Mouse (Mus musculus): ENCODE results near the gene Impg1. TPM values are rescaled to one million over a fixed set of nuclear protein-coding genes. Genes with fewer than 3 reads are reported as not detected.

Gene Impg1
- polyA plus RNA-seq, 1 experiment = 0.05 TPM

DNA sequence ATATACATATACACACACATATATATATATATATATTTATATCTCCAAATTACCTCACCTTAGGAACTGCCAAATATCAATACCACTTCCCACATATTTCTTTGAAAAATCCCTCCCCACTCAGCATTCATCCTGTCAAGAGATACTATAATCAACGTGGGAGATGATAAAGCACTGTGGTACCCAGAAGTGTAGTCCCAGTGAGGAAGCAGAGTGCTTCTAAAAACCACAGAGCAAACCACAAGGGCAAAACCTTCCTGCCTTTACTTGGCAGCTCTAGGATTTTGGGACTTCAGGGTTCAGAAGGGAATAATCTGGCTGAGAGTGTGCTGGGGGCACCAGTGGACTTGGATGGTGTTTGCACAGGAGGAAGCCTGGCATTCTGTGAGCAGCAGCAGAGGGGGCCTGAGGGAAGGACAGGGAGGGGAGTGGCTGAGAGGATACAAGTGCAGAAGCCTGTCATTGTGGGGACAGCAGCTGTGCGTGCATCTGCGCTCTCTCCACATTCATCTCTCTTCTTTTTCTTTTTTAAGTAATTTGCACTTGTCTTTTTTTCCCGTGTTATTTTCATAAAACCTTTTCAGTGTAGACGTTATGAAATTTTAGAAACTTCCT is 24.1 kb downstream of the Impg1 start:
- no peaks in the 10 kb centered on the region for H3K36me3 ChIP-seq (ENCODE audit: control insufficient read depth, insufficient read depth, low read length)
- 4% methylated on average over 5 of the region's 5 CpGs for WGBS

DNA sequence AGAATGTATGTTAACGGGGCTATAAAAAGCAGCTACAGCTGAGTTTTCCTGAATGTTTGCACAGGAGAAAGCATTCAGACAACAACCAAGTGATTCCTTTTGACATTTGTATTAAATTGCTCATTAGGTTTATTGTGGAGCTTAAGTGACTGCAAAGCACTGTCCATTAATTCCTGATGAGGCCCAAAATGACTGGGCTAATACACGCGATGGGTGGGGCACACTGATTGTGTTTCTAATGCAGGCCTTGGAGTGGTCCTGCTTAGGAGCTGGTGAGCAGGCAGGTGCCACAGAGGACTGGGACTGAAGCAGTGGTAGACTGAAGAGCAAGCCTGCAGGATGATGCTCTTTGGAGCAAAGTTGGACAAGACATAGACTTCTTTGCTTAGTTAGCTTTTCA is 73.9 kb downstream of the Impg1 start:
- Histone ChIP-seq H3K4me3 (ENCODE audit: control insufficient read depth, insufficient read depth, low read length) (no peak overlapping the region), H3K27ac (ENCODE audit: control insufficient read depth, insufficient read depth, low read length) (no peak overlapping the region), H3K27me3 (ENCODE audit: control insufficient read depth, insufficient read depth, low read length) (no peaks in the 10 kb centered on the region), H3K36me3 (ENCODE audit: control insufficient read depth, insufficient read depth, low read length) (no peaks in the 10 kb centered on the region), H3K4me1 (replicated peaks; ENCODE audit: control insufficient read depth, insufficient read depth, low read length) (no peaks in the 10 kb centered on the region)
- WGBS = 97% methylated on average over 3 of the region's 3 CpGs
- TF ChIP-seq POLR2A (IDR thresholded peaks at IDR 0.05; ENCODE audit: control insufficient read depth, extremely low read depth, insufficient read depth, low read length, poor library complexity) (no peak), CTCF (IDR thresholded peaks at IDR 0.05; ENCODE audit: borderline replicate concordance, control insufficient read depth, extremely low read depth, insufficient read depth, low read length, poor library complexity) (no peak)
- no peak for DNase-seq

More for the DNA sequence above, 24.1 kb downstream of the Impg1 start:
- no peaks in the 10 kb centered on the region for H3K27me3 ChIP-seq (ENCODE audit: control insufficient read depth, insufficient read depth, low read length)
- no peak overlapping the region for H3K4me3 ChIP-seq (ENCODE audit: control insufficient read depth, insufficient read depth, low read length)
- no peak overlapping the region for H3K27ac ChIP-seq (ENCODE audit: control insufficient read depth, insufficient read depth, low read length)
- TF ChIP-seq CTCF (IDR thresholded peaks at IDR 0.05; ENCODE audit: borderline replicate concordance, control insufficient read depth, extremely low read depth, insufficient read depth, low read length, poor library complexity) = no peak
- no peak for TF ChIP-seq POLR2A (IDR thresholded peaks at IDR 0.05; ENCODE audit: control insufficient read depth, extremely low read depth, insufficient read depth, low read length, poor library complexity)
- no peak for DNase-seq
- H3K4me1 ChIP-seq (replicated peaks; ENCODE audit: control insufficient read depth, insufficient read depth, low read length) = peaks cover 3% of the 10 kb centered on the region

DNA sequence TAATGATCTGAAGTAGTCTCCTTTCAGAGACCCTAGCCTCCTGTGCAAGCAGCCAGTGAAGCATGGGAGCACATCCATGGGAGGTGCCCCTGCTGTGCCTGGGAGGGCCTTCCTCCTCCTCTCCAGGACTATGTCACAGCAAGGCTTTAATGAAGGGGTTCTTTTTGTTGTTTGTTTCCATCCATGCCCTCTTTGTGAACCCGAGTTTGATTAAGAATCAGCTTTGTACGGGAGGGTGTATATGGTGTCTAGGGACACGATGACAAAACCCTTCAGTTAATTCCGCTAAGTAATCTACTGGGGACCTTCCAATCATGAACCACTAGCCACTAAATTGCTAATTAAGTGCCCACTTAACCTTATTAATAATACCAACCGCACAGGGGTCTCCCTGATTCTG is 74.3 kb downstream of the Impg1 start:
- Histone ChIP-seq H3K36me3 (ENCODE audit: control insufficient read depth, insufficient read depth, low read length) (no peaks in the 10 kb centered on the region), H3K4me3 (ENCODE audit: control insufficient read depth, insufficient read depth, low read length) (no peak overlapping the region), H3K27me3 (ENCODE audit: control insufficient read depth, insufficient read depth, low read length) (no peaks in the 10 kb centered on the region), H3K27ac (ENCODE audit: control insufficient read depth, insufficient read depth, low read length) (no peak overlapping the region), H3K4me1 (replicated peaks; ENCODE audit: control insufficient read depth, insufficient read depth, low read length) (no peaks in the 10 kb centered on the region)
- no peak for DNase-seq
- WGBS = 98% methylated on average over 5 of the region's 5 CpGs
- no peak for TF ChIP-seq CTCF (IDR thresholded peaks at IDR 0.05; ENCODE audit: borderline replicate concordance, control insufficient read depth, extremely low read depth, insufficient read depth, low read length, poor library complexity)

DNA sequence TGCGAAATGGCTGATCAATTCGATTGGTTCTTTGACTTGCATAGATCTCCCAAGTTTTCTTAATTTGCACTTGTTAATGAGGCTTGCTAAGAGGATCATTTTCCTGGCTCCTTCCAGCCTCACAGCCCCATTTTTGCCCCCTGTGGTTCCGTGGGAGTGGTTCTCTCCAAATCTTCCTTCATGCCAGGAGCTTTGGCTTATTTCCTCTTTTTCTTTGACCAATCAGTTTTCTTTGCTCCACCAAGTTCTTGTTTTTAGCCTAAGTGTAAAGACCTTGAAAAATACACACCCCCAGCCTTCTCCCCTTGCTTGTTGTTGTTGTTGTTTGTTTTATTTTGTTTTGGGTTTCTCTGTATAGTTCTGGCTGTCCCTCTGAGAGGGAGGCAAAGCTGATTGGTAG is 77.4 kb downstream of the Impg1 start:
- WGBS = 81% methylated on average over 3 of the region's 3 CpGs

DNA sequence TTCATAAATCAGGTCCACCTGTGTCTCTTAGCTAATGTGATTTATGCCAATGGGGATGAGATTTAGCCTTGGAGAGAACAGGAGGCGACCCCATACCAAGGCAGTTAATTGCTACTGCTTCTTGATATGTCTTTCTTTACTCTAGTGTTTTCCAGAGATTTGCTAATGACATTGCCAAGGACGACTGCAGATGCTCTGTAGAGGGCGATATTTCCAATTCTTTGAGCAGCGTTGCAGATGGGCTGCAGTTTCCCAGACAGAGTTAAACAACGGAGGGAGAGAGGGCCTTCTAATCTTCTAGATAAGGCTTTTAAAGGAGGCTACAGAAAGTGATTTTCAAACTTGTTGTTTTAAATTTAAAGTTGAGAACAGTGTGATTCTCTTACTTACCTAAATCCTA is 78.8 kb downstream of the Impg1 start:
- WGBS = 35% methylated on average over 5 of the region's 5 CpGs
- no peak overlapping the region for H3K27ac ChIP-seq (ENCODE audit: control insufficient read depth, insufficient read depth, low read length)
- no peaks in the 10 kb centered on the region for H3K4me1 ChIP-seq (replicated peaks; ENCODE audit: control insufficient read depth, insufficient read depth, low read length)
- H3K4me3 ChIP-seq (ENCODE audit: control insufficient read depth, insufficient read depth, low read length) = no peak overlapping the region
- H3K36me3 ChIP-seq (ENCODE audit: control insufficient read depth, insufficient read depth, low read length) = no peaks in the 10 kb centered on the region
- no peak for DNase-seq
- TF ChIP-seq CTCF (IDR thresholded peaks at IDR 0.05; ENCODE audit: borderline replicate concordance, control insufficient read depth, extremely low read depth, insufficient read depth, low read length, poor library complexity) = no peak
- TF ChIP-seq POLR2A (IDR thresholded peaks at IDR 0.05; ENCODE audit: control insufficient read depth, extremely low read depth, insufficient read depth, low read length, poor library complexity) = no peak
- H3K27me3 ChIP-seq (ENCODE audit: control insufficient read depth, insufficient read depth, low read length) = no peaks in the 10 kb centered on the region

More for the DNA sequence above, 77.4 kb downstream of the Impg1 start:
- TF ChIP-seq POLR2A (IDR thresholded peaks at IDR 0.05; ENCODE audit: control insufficient read depth, extremely low read depth, insufficient read depth, low read length, poor library complexity) (no peak), CTCF (IDR thresholded peaks at IDR 0.05; ENCODE audit: borderline replicate concordance, control insufficient read depth, extremely low read depth, insufficient read depth, low read length, poor library complexity) (no peak)
- Histone ChIP-seq H3K27ac (ENCODE audit: control insufficient read depth, insufficient read depth, low read length) (no peak overlapping the region), H3K4me1 (replicated peaks; ENCODE audit: control insufficient read depth, insufficient read depth, low read length) (no peaks in the 10 kb centered on the region), H3K27me3 (ENCODE audit: control insufficient read depth, insufficient read depth, low read length) (no peaks in the 10 kb centered on the region), H3K36me3 (ENCODE audit: control insufficient read depth, insufficient read depth, low read length) (no peaks in the 10 kb centered on the region), H3K4me3 (ENCODE audit: control insufficient read depth, insufficient read depth, low read length) (no peak overlapping the region)
- no peak for DNase-seq

DNA sequence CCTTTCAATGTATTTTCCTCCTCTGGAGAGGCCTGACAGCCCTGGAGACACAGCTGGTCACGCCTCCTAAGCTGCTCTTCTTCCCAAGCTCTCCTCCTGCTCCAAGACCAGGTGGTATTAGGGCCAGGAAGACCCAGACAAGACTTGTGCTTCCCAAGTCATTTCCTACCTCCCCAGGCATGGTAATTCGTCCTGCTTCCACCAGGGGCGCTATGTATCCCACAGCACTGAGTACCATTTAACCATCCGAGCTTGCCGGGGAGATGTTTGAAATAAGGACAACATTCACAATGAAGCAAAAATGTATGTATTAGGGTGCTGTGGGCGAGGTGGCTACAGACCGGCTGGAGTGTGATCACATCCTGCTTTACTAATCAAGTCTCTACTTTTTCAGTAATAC is 79.3 kb downstream of the Impg1 start:
- Histone ChIP-seq H3K4me1 (replicated peaks; ENCODE audit: control insufficient read depth, insufficient read depth, low read length) (no peaks in the 10 kb centered on the region), H3K36me3 (ENCODE audit: control insufficient read depth, insufficient read depth, low read length) (no peaks in the 10 kb centered on the region), H3K4me3 (ENCODE audit: control insufficient read depth, insufficient read depth, low read length) (no peak overlapping the region), H3K27ac (ENCODE audit: control insufficient read depth, insufficient read depth, low read length) (no peak overlapping the region), H3K27me3 (ENCODE audit: control insufficient read depth, insufficient read depth, low read length) (no peaks in the 10 kb centered on the region)
- DNase-seq = peak; percentile 49
- 52% methylated on average over 7 of the region's 7 CpGs for WGBS
- TF ChIP-seq POLR2A (IDR thresholded peaks at IDR 0.05; ENCODE audit: control insufficient read depth, extremely low read depth, insufficient read depth, low read length, poor library complexity) = no peak
- peak; percentile 33; the same call in 1 of the 2 replicates for TF ChIP-seq CTCF (IDR thresholded peaks at IDR 0.05; ENCODE audit: borderline replicate concordance, control insufficient read depth, extremely low read depth, insufficient read depth, low read length, poor library complexity)

DNA sequence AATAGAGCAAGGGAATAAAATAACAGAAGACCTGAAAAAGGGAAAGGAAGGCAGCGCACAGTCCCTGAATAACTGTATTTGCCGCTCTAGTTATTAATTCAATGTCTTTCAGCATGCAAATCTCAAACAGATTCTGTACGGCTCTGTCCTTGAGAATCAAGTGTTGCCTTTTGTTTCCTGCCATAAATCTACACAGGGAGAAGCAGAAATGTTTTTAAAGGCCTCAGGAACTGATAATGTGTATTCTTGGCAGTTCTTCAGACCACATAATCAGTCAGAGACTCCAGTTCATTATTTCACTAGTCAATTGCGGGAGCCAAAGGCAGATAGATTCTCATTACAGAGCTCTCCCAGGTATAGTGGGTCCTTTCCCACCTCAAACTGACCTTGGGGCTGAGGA is 82.6 kb downstream of the Impg1 start:
- H3K27me3 ChIP-seq (ENCODE audit: control insufficient read depth, insufficient read depth, low read length) = no peaks in the 10 kb centered on the region
- H3K4me1 ChIP-seq (replicated peaks; ENCODE audit: control insufficient read depth, insufficient read depth, low read length) = no peaks in the 10 kb centered on the region
- 90% methylated on average over 4 of the region's 4 CpGs for WGBS
- TF ChIP-seq CTCF (IDR thresholded peaks at IDR 0.05; ENCODE audit: borderline replicate concordance, control insufficient read depth, extremely low read depth, insufficient read depth, low read length, poor library complexity) (no peak), POLR2A (IDR thresholded peaks at IDR 0.05; ENCODE audit: control insufficient read depth, extremely low read depth, insufficient read depth, low read length, poor library complexity) (no peak)
- no peaks in the 10 kb centered on the region for H3K36me3 ChIP-seq (ENCODE audit: control insufficient read depth, insufficient read depth, low read length)
- H3K4me3 ChIP-seq (ENCODE audit: control insufficient read depth, insufficient read depth, low read length) = no peak overlapping the region
- DNase-seq = no peak
- no peak overlapping the region for H3K27ac ChIP-seq (ENCODE audit: control insufficient read depth, insufficient read depth, low read length)

All from thymus, adult 2 months (tissue).